Mouse (Mus musculus) G1E-ER4 (cell line): ENCODE data around the gene Cnmd. TPM values are rescaled to one million over a fixed set of nuclear protein-coding genes. Genes with fewer than 3 reads are reported as not detected.

Experiments
- GATA1 ChIP-seq: IDR thresholded peaks from one replicate; pipeline ENCODE4 v1.8.0; 2012; ENCODE audit warnings: low read length, inconsistent platforms
- polyA plus RNA-seq: library from polyadenylated mRNA; stranded (reverse); fragments of >175 nt; gene quantifications from 2 replicates; pipeline ENCODE4 v1.2.3, GENCODE M21; 2012

The Cnmd gene
- polyA plus RNA-seq, 1 experiment = not detected

GRCm38 (mm10) chr14:79596602-79597001, 65.4 kb downstream of the Cnmd start:
- no peak for TF ChIP-seq GATA1

GRCm38 (mm10) chr14:79594069-79594468, 67.9 kb downstream of the Cnmd start:
- TF ChIP-seq GATA1 = no peak

GRCm38 (mm10) chr14:79591611-79592010, 70.4 kb downstream of the Cnmd start:
- no peak for TF ChIP-seq GATA1

DNA sequence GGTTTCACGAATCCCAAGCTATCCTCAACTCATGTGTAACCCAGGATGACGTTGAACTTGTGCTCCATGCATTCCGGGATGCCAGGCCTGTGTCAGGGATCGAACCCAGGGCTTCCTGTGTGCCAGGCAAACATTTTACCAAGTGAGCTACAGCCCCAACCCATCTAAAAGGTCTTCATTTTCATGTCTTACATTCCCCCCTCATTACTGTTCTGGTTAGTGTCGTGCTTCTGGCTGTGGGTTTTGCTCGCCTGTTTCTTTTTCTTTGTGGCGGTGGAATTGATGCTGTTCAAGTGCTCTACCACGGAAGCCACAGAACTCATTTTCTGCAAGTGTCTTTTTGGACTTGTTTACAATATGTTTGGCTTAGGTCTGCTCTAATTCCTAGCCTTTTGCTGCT, 71.1 kb downstream of the Cnmd start:
- no peak for TF ChIP-seq GATA1

- TF ChIP-seq GATA1 = no peak
Measured at GRCm38 (mm10) chr14:79589401-79589800, 72.6 kb downstream of the Cnmd start.

- no peak for TF ChIP-seq GATA1
Measured at GRCm38 (mm10) chr14:79588534-79588951, 73.4 kb downstream of the Cnmd start.

GRCm38 (mm10) chr14:79587852-79588229, 74.1 kb downstream of the Cnmd start:
- no peak for TF ChIP-seq GATA1

Other genes with a start within 250 kb of the Cnmd start
- 5.1 and 5.3 TPM in 2 replicates for gene Kbtbd7, start 235.7 kb downstream of the Cnmd start, polyA plus RNA-seq
- 3.7 TPM in 2 replicates for gene Kbtbd6, start 210.3 kb downstream of the Cnmd start, polyA plus RNA-seq
- gene Elf1, start 181.0 kb downstream of the Cnmd start, polyA plus RNA-seq = 6.8 and 9.0 TPM in 2 replicates
- 9.3 and 13.1 TPM in 2 replicates for gene Wbp4, start 180.7 kb downstream of the Cnmd start, polyA plus RNA-seq
- 1.8 and 2.0 TPM in 2 replicates for gene Sugt1, start 74.5 kb downstream of the Cnmd start, polyA plus RNA-seq
- not detected in 2 replicates for gene Pcdh8, start 109.1 kb upstream of the Cnmd start, polyA plus RNA-seq